Mouse (Mus musculus) CH12.LX (cell line): ENCODE results near the gene Gm21750. TPM values are rescaled to one million over a fixed set of nuclear protein-coding genes. Genes with fewer than 3 reads are reported as not detected.

Experiments
- DNase-seq: peaks from one replicate; pipeline ENCODE4 v3.0.0-alpha.2; 2013; ENCODE audit errors: extremely low read depth
- H3K27ac ChIP-seq: 2 replicates; pipeline ENCODE4 v1.5.1; 2012; ENCODE audit warnings: low read depth, mild to moderate bottlenecking, control low read depth, moderate library complexity; ENCODE audit not compliant: insufficient read depth
- H3K27me3 ChIP-seq: replicated peaks from 2 replicates; pipeline ENCODE3; 2012; ENCODE audit warnings: inconsistent platforms
- H3K36me3 ChIP-seq, 2 experiments: replicated peaks in 1 of 2; 2 replicates each; pipeline versions ENCODE3 to v1.6.1; 2012; ENCODE audit warnings: inconsistent platforms in 1 of 2, low read length in 1 of 2, mild to moderate bottlenecking in 1 of 2, mixed read lengths in 1 of 2, moderate library complexity in 1 of 2; ENCODE audit not compliant: control insufficient read depth in 1 of 2, insufficient read depth in 1 of 2
- H3K4me1 ChIP-seq, 2 experiments: 2 replicates each; pipeline ENCODE4 v1.6.1; 2012; ENCODE audit warnings: inconsistent platforms in 1 of 2, moderate library complexity in 1 of 2; ENCODE audit not compliant: insufficient read depth in 2 of 2, control insufficient read depth in 1 of 2
- H3K4me2 ChIP-seq: 2 replicates; pipeline ENCODE4 v1.6.1; 2012; ENCODE audit warnings: low read depth, mild to moderate bottlenecking, control low read depth; ENCODE audit not compliant: poor library complexity, insufficient read depth, severe bottlenecking
- H3K4me3 ChIP-seq, 3 experiments: fragments of 150-350 bp in 1 of 3; sonication (generic) in 1 of 3; replicated peaks in 1 of 3; 2 replicates each; pipeline versions ENCODE3 to v1.5.1; 2011 to 2012; ENCODE audit warnings: low read depth in 2 of 3, low read length in 2 of 3, mild to moderate bottlenecking in 2 of 3, moderate library complexity in 2 of 3, control low read depth in 1 of 3, improper control_type of control experiment in 1 of 3, inconsistent platforms in 1 of 3, mixed read lengths in 1 of 3; ENCODE audit not compliant: poor library complexity in 1 of 3
- H3K79me2 ChIP-seq: replicated peaks from 2 replicates; pipeline ENCODE4 v1.6.1; 2012; ENCODE audit warnings: mild to moderate bottlenecking, moderate library complexity; ENCODE audit not compliant: control insufficient read depth, poor library complexity, insufficient read depth, severe bottlenecking; ENCODE audit errors: extremely low read depth
- H3K9ac ChIP-seq: 2 replicates; pipeline ENCODE4 v1.6.1; 2012; ENCODE audit warnings: low read depth, mild to moderate bottlenecking, control low read depth, moderate library complexity; ENCODE audit not compliant: insufficient read depth
- H3K9me3 ChIP-seq: replicated peaks from 2 replicates; pipeline ENCODE3; 2012; ENCODE audit warnings: low read length, inconsistent platforms, mixed read lengths
- BHLHE40 ChIP-seq: IDR thresholded peaks from 2 replicates; pipeline ENCODE4 v1.6.1; 2011; ENCODE audit warnings: mild to moderate bottlenecking, low read depth, low read length, improper control_type of control experiment
- CHD2 ChIP-seq: IDR thresholded peaks from 2 replicates; pipeline ENCODE4 v1.6.1; 2011; ENCODE audit warnings: low read length, improper control_type of control experiment
- EP300 ChIP-seq: IDR thresholded peaks from 2 replicates; pipeline ENCODE4 v1.6.1; 2011; ENCODE audit warnings: low read length, improper control_type of control experiment
- GABPA ChIP-seq: IDR thresholded peaks from 2 replicates; pipeline ENCODE4 v1.6.1; 2012; ENCODE audit warnings: low read depth, low read length, improper control_type of control experiment, inconsistent platforms; ENCODE audit not compliant: insufficient replicate concordance
- HCFC1 ChIP-seq: IDR thresholded peaks from 2 replicates; pipeline ENCODE4 v1.6.1; 2012; ENCODE audit warnings: low read depth, mild to moderate bottlenecking, inconsistent platforms, low read length, improper control_type of control experiment
- IRF4 ChIP-seq: IDR thresholded peaks from 2 replicates; pipeline ENCODE4 v1.6.1; 2014; ENCODE audit warnings: low read depth, mild to moderate bottlenecking, inconsistent platforms, low read length, improper control_type of control experiment
- JUND ChIP-seq: conservative IDR thresholded peaks from 2 replicates; pipeline ENCODE4 v1.6.1; 2011; ENCODE audit warnings: low read depth, low read length, improper control_type of control experiment
- MAX ChIP-seq: IDR thresholded peaks from 2 replicates; pipeline ENCODE4 v1.6.1; 2011; ENCODE audit warnings: low read length, improper control_type of control experiment
- MAZ ChIP-seq: IDR thresholded peaks from 2 replicates; pipeline ENCODE4 v1.6.1; 2012; ENCODE audit warnings: low read depth, mild to moderate bottlenecking, inconsistent platforms, low read length, improper control_type of control experiment, moderate library complexity
- MEF2A ChIP-seq: IDR thresholded peaks from 2 replicates; pipeline ENCODE4 v1.6.1; 2014; ENCODE audit warnings: low read depth, mild to moderate bottlenecking, inconsistent platforms, low read length, improper control_type of control experiment, borderline replicate concordance
- MYC ChIP-seq: IDR thresholded peaks from 2 replicates; pipeline ENCODE4 v1.6.1; 2011; ENCODE audit warnings: low read depth, mild to moderate bottlenecking, improper control_type of control experiment, low read length
- NRF1 ChIP-seq: IDR thresholded peaks from 2 replicates; pipeline ENCODE4 v1.6.1; 2014; ENCODE audit warnings: low read depth, mild to moderate bottlenecking, inconsistent platforms, low read length, improper control_type of control experiment, moderate library complexity
- RAD21 ChIP-seq: IDR thresholded peaks from 2 replicates; pipeline ENCODE4 v1.6.1; 2011; ENCODE audit warnings: low read depth, mild to moderate bottlenecking, low read length, improper control_type of control experiment, moderate library complexity
- RCOR1 ChIP-seq: conservative IDR thresholded peaks from 2 replicates; pipeline ENCODE4 v1.6.1; 2012; ENCODE audit warnings: low read depth, mild to moderate bottlenecking, inconsistent platforms, low read length, improper control_type of control experiment
- SIN3A ChIP-seq: IDR thresholded peaks from 2 replicates; pipeline ENCODE4 v1.6.1; 2012; ENCODE audit warnings: low read length, improper control_type of control experiment, inconsistent platforms
- TCF12 ChIP-seq: IDR thresholded peaks from 2 replicates; pipeline ENCODE4 v1.6.1; 2014; ENCODE audit warnings: low read depth, mild to moderate bottlenecking, inconsistent platforms, low read length, improper control_type of control experiment
- UBTF ChIP-seq: IDR thresholded peaks from 2 replicates; pipeline ENCODE4 v1.6.1; 2012; ENCODE audit warnings: low read depth, mild to moderate bottlenecking, inconsistent platforms, low read length, improper control_type of control experiment, moderate library complexity
- USF1 ChIP-seq: IDR thresholded peaks from 2 replicates; pipeline ENCODE4 v1.6.1; 2014; ENCODE audit warnings: low read depth, mild to moderate bottlenecking, inconsistent platforms, low read length, improper control_type of control experiment
- USF2 ChIP-seq: conservative IDR thresholded peaks from 2 replicates; pipeline ENCODE4 v1.6.1; 2011; ENCODE audit warnings: low read depth, low read length, improper control_type of control experiment
- dilution Hi-C: fragments of 300-500 bp; cut with MboI; formaldehyde crosslinking; loops from 2 replicates; pipeline ENCODE4 v1.14.3; 2020; ENCODE audit warnings: low sequenced_read_pairs; ENCODE audit not compliant: extremely low pct_unique_long_range_greater_than_20kb, extremely low pct_ligation_motif_present
- in situ Hi-C: fragments of 300-500 bp; cut with MboI; formaldehyde crosslinking; loops from 3 replicates; pipeline ENCODE4 v1.14.3; 2019; ENCODE audit warnings: low sequenced_read_pairs, low pct_ligation_motif_present, low pct_unique_long_range_greater_than_20kb, mixed read lengths
- polyA plus RNA-seq: library from polyadenylated mRNA; unstranded; fragments of >175 nt; gene quantifications from 2 replicates; pipeline ENCODE4 v1.2.1, GENCODE M21; 2012; ENCODE audit warnings: low read depth; ENCODE audit not compliant: insufficient read length
- total RNA-seq, 2 experiments: library from RNA; depleted of rRNA; stranded (reverse); fragments of 300-350 nt in 1 of 2; fragments of >200 nt in 1 of 2; gene quantifications; 2 replicates each; pipeline ENCODE4 v1.2.3; 2012 to 2014

Gene Gm21750
- total and polyA plus RNA-seq, 3 experiments, result not detected

GRCm38 (mm10) chr14:73650179-73650578, 10.8 kb upstream of the Gm21750 start:
- Histone ChIP-seq H3K4me3 (no peak overlapping the region), H3K79me2 (no peaks in the 10 kb centered on the region), H3K4me2 (no peak overlapping the region), H3K36me3 (no peaks in the 10 kb centered on the region), H3K9ac (no peak overlapping the region), H3K27me3 (no peaks in the 10 kb centered on the region), H3K27ac (no peak overlapping the region), H3K4me1 (peaks cover 4 to 5% of the 10 kb centered on the region in 2 experiments; a peak in 3 of 4 replicates), H3K9me3 (no peaks in the 10 kb centered on the region)
- TF ChIP-seq RCOR1 (no peak), JUND (no peak), GABPA (no peak), BHLHE40 (peak; percentile 80), CHD2 (no peak), NRF1 (no peak), RAD21 (no peak), MAZ (no peak), MEF2A (no peak), EP300 (no peak), USF2 (peak; percentile 50), SIN3A (no peak), USF1 (peak; percentile 54), IRF4 (no peak), MYC (0 out of 2 replicates have a peak, but pooled peaks have one; percentile 30), UBTF (no peak), MAX (peak; percentile 84), TCF12 (no peak)
- no peak for DNase-seq
- dilution Hi-C loops (no loop called here), in situ Hi-C loops (no loop called here)

DNA sequence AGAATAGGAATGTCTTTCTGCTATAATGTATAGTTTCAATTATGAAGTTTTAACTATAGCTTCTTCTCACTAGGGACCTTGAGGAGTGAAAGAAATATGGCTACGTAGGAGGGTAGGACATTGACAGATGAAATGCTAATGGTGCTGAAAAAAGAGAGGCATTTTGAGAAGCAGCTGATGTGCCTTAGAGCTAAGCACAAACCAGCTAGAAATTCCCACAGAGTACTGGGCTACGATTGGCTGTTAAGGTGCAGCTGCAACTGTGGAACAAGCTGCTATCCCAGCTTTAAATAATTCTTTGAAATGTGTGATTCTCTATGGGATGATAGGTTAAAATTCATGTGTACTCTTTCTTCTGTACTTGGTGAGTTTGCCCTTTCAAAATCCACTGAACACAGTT, 9.1 kb downstream of the Gm21750 start:
- no peaks in the 10 kb centered on the region for H3K27me3 ChIP-seq
- H3K9me3 ChIP-seq, result no peaks in the 10 kb centered on the region
- no peaks in the 10 kb centered on the region for H3K79me2 ChIP-seq
- dilution Hi-C loops (no loop called here), in situ Hi-C loops (no loop called here)
- H3K4me3 ChIP-seq, result no peak overlapping the region
- H3K36me3 ChIP-seq, result no peaks in the 10 kb centered on the region
- no peak overlapping the region for H3K4me2 ChIP-seq
- peaks cover 0 to 8% of the 10 kb centered on the region in 2 experiments; a peak in 2 of 4 replicates for H3K4me1 ChIP-seq
- no peak for TF ChIP-seq HCFC1
- TF ChIP-seq, all 38 proteins: peak for 0
- Histone ChIP-seq H3K27ac (no peak overlapping the region), H3K9ac (no peak overlapping the region)
- DNase-seq, result no peak
